Mouse (Mus musculus) spleen, postnatal 14 days (tissue): ENCODE data around the gene Hnrnph3.
A peak's percentile ranks its signal among the peaks of the same experiment; 100 is the strongest.

Source experiments
- DNase-seq, 2 experiments: peaks; one replicate each; pipeline ENCODE4 v3.0.0; 2021 to 2022; ENCODE audit warnings: low spot score in 2 of 2

Hnrnph3 gene

GRCm38 (mm10) chr10:63032267-63032666 is 8.2 kb upstream of the Hnrnph3 start:
- no peak for DNase-seq

- no peak for DNase-seq
Observed at GRCm38 (mm10) chr10:63028396-63028795, 4.4 kb upstream of the Hnrnph3 start.

- DNase-seq = no peak
Observed at GRCm38 (mm10) chr10:63027376-63028161, 3.6 kb upstream of the Hnrnph3 start.

- no peak for DNase-seq
Observed at GRCm38 (mm10) chr10:63026795-63027160, 2.8 kb upstream of the Hnrnph3 start.

GRCm38 (mm10) chr10:63026156-63026794 is 2.3 kb upstream of the Hnrnph3 start:
- DNase-seq = no peak

GRCm38 (mm10) chr10:63025491-63026011 is 1.5 kb upstream of the Hnrnph3 start:
- no peak for DNase-seq

GRCm38 (mm10) chr10:63025016-63025415 is 999 bp upstream of the Hnrnph3 start:
- DNase-seq = no peak

- DNase-seq = peak; percentile 21 to 36
Observed at GRCm38 (mm10) chr10:63024580-63024910, 528 bp upstream of the Hnrnph3 start.

GRCm38 (mm10) chr10:63023121-63023748 is 782 bp downstream of the Hnrnph3 start:
- peak; percentile 24 to 54 for DNase-seq

GRCm38 (mm10) chr10:63022541-63023120 is 1.4 kb downstream of the Hnrnph3 start:
- DNase-seq = no peak

- DNase-seq = no peak
Observed at GRCm38 (mm10) chr10:63021702-63022101, 2.3 kb downstream of the Hnrnph3 start.

- DNase-seq = no peak
Observed at GRCm38 (mm10) chr10:63019304-63019703, 4.7 kb downstream of the Hnrnph3 start.

- DNase-seq = no peak
Observed at GRCm38 (mm10) chr10:63014168-63014567, 9.8 kb downstream of the Hnrnph3 start.

- DNase-seq = no peak
Observed at GRCm38 (mm10) chr10:63013476-63013875, 10.5 kb downstream of the Hnrnph3 start.

GRCm38 (mm10) chr10:63011556-63011955 is 12.5 kb downstream of the Hnrnph3 start:
- no peak for DNase-seq

GRCm38 (mm10) chr10:63010268-63010667 is 13.7 kb downstream of the Hnrnph3 start:
- no peak for DNase-seq

GRCm38 (mm10) chr10:63008193-63008592 is 15.8 kb downstream of the Hnrnph3 start:
- no peak for DNase-seq

- DNase-seq = no peak
Observed at GRCm38 (mm10) chr10:63004556-63004955, 19.5 kb downstream of the Hnrnph3 start.

GRCm38 (mm10) chr10:63003252-63003651 is 20.8 kb downstream of the Hnrnph3 start:
- DNase-seq = no peak

- peak; percentile 15 to 26 for DNase-seq
Observed at GRCm38 (mm10) chr10:63000584-63000983, 23.4 kb downstream of the Hnrnph3 start.

- no peak for DNase-seq
Observed at GRCm38 (mm10) chr10:62993991-62994390, 30.0 kb downstream of the Hnrnph3 start.

- DNase-seq = no peak
Observed at GRCm38 (mm10) chr10:62990636-62991035, 33.4 kb downstream of the Hnrnph3 start.
